Mouse (Mus musculus): Measurements from ENCODE around the gene Wipi2. TPM values are rescaled to one million over a fixed set of nuclear protein-coding genes. Genes with fewer than 3 reads are reported as not detected.

Gene Wipi2
- polyA plus RNA-seq, 1 experiment from 2014 or later: 60.4 TPM

DNA sequence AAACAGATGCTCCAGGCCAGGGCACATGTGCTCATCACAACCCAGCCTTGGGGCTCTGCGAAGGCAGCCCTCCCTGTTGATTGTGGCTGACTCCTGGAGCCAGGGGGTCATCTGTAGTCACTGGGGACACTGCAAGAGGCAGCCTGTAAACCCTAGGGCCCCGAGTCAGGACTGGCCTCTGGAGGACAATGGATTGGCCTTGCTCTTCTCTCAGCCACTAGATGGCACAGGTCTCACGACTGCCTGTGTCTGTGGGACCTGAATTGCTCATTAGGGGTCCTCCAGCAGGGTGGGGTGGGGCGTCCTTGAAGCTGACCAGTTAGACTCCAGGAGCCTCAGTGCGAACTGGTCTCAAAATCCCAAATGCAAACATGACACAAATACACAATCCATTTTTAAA, 45.6 kb downstream of the Wipi2 start:
- Histone ChIP-seq H3K4me2 (no peak overlapping the region), H3K27ac (no peak overlapping the region), H3K4me3 (replicated peaks) (no peak overlapping the region), H3K9me3 (no peaks in the 10 kb centered on the region), H3K9ac (no peak overlapping the region), H3K27me3 (no peaks in the 10 kb centered on the region), H3K4me1 (no peaks in the 10 kb centered on the region; the same call in 1 of the 2 replicates), H3K36me3 (replicated peaks) (peaks cover 34% of the 10 kb centered on the region)
- WGBS: 24% methylated on average over 5 of the region's 5 CpGs
- ATAC-seq (ENCODE audit: low FRiP score): peak; percentile 44; the same call in 1 of the 2 replicates

DNA sequence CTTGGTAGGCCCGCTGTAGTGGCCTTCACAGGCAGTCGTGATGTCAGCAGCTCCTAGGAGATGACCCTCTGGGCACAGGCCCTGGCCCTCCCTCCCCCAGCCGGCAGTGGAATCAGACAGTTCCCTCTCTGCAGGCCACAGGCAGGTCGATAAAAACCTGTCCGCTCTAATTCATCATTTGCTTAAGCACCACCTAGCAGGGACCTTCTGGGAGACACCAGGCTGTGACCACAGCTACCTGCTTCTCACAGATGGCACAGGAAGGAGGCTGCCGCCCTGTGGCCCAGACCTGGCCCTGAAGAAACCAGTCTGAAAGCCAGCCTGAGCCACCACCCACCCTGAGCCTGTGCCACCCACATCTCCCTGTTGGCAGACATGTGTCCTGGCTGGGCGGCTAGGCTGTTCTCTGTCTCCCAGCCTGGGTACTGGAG, 50.7 kb downstream of the Wipi2 start:
- Histone ChIP-seq H3K27me3 (no peaks in the 10 kb centered on the region), H3K4me3 (replicated peaks) (no peak overlapping the region), H3K27ac (no peak overlapping the region), H3K4me2 (no peak overlapping the region), H3K9ac (no peak overlapping the region), H3K9me3 (peaks cover 3% of the 10 kb centered on the region; the same call in 1 of the 2 replicates), H3K4me1 (no peaks in the 10 kb centered on the region; the same call in 1 of the 2 replicates), H3K36me3 (replicated peaks) (no peaks in the 10 kb centered on the region)
- WGBS: 74% methylated on average over 7 of the region's 7 CpGs
- ATAC-seq (ENCODE audit: low FRiP score): no peak

GRCm38 (mm10) chr5:142679065-142679464, 51.6 kb downstream of the Wipi2 start:
- H3K4me2 ChIP-seq: no peak overlapping the region
- H3K27me3 ChIP-seq: no peaks in the 10 kb centered on the region
- no peak for ATAC-seq (ENCODE audit: low FRiP score)
- H3K9ac ChIP-seq: no peak overlapping the region
- H3K9me3 ChIP-seq: peaks cover 3% of the 10 kb centered on the region; the same call in 1 of the 2 replicates
- H3K27ac ChIP-seq: no peak overlapping the region
- no peaks in the 10 kb centered on the region for H3K36me3 ChIP-seq (replicated peaks)
- no peaks in the 10 kb centered on the region; the same call in 1 of the 2 replicates for H3K4me1 ChIP-seq
- no peak overlapping the region for H3K4me3 ChIP-seq (replicated peaks)
- WGBS: 92% methylated on average over 1 of the region's 1 CpGs

GRCm38 (mm10) chr5:142681911-142682310, 54.4 kb downstream of the Wipi2 start:
- Histone ChIP-seq H3K4me2 (no peak overlapping the region), H3K4me3 (replicated peaks) (no peak overlapping the region), H3K9ac (no peak overlapping the region), H3K27ac (no peak overlapping the region), H3K4me1 (no peaks in the 10 kb centered on the region; the same call in 1 of the 2 replicates), H3K27me3 (no peaks in the 10 kb centered on the region), H3K36me3 (replicated peaks) (no peaks in the 10 kb centered on the region), H3K9me3 (peaks cover 3% of the 10 kb centered on the region; the same call in 1 of the 2 replicates)
- ATAC-seq (ENCODE audit: low FRiP score): no peak
- 83% methylated on average over 3 of the region's 3 CpGs for WGBS

- ATAC-seq (ENCODE audit: low FRiP score): no peak
- no peak overlapping the region for H3K4me3 ChIP-seq (replicated peaks)
- H3K9me3 ChIP-seq: peaks cover 3% of the 10 kb centered on the region; the same call in 1 of the 2 replicates
- 88% methylated on average over 5 of the region's 5 CpGs for WGBS
- no peak overlapping the region for H3K9ac ChIP-seq
- H3K27ac ChIP-seq: no peak overlapping the region
- no peaks in the 10 kb centered on the region; the same call in 1 of the 2 replicates for H3K4me1 ChIP-seq
- H3K36me3 ChIP-seq (replicated peaks): no peaks in the 10 kb centered on the region
- no peaks in the 10 kb centered on the region for H3K27me3 ChIP-seq
- H3K4me2 ChIP-seq: no peak overlapping the region
Observed at GRCm38 (mm10) chr5:142682529-142682928, 55.0 kb downstream of the Wipi2 start.

- H3K4me1 ChIP-seq: peaks cover 16% of the 10 kb centered on the region
- no peaks in the 10 kb centered on the region for H3K9me3 ChIP-seq
- H3K27ac ChIP-seq: no peak overlapping the region
- ATAC-seq (ENCODE audit: low FRiP score): no peak
- H3K4me2 ChIP-seq: no peak overlapping the region
- 27% methylated on average over 6 of the region's 6 CpGs for WGBS
- no peak overlapping the region for H3K4me3 ChIP-seq (replicated peaks)
- H3K36me3 ChIP-seq (replicated peaks): no peaks in the 10 kb centered on the region
- H3K27me3 ChIP-seq: no peaks in the 10 kb centered on the region
- H3K9ac ChIP-seq: no peak overlapping the region
Observed at GRCm38 (mm10) chr5:142688866-142689265, 61.4 kb downstream of the Wipi2 start.

DNA sequence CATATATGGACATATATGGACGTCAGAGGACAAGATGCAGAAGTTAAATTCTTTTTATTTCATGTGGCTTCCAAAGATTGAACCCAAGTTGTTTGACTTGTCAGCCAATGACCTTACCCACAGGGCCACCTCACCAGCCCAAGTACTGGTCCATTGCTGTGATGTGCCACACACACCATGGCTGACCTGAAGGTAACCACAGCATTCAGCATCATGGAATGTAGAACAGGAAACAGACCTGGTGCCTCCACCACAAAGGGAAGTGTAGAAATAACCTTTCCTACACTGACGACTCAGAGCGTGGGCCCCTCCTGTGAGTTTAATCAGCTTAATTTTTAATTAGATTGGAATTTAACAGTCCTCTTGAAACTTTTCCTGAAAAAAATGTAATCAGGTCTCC, 62.8 kb downstream of the Wipi2 start:
- no peak overlapping the region for H3K4me3 ChIP-seq (replicated peaks)
- no peak for ATAC-seq (ENCODE audit: low FRiP score)
- no peak overlapping the region for H3K4me2 ChIP-seq
- H3K9me3 ChIP-seq: no peaks in the 10 kb centered on the region
- no peaks in the 10 kb centered on the region for H3K36me3 ChIP-seq (replicated peaks)
- H3K27ac ChIP-seq: no peak overlapping the region
- peaks cover 16% of the 10 kb centered on the region for H3K4me1 ChIP-seq
- 0 out of 2 replicates have a peak, but pooled peaks cover 3% of the 10 kb centered on the region for H3K27me3 ChIP-seq
- no peak overlapping the region for H3K9ac ChIP-seq
- WGBS: 77% methylated on average over 3 of the region's 3 CpGs

- 0 out of 2 replicates have a peak, but pooled peaks cover 3% of the 10 kb centered on the region for H3K27me3 ChIP-seq
- no peaks in the 10 kb centered on the region for H3K36me3 ChIP-seq (replicated peaks)
- no peak within 1 kb of the TSS for H3K4me2 ChIP-seq
- WGBS: 73% methylated on average over 14 of the region's 14 CpGs
- no peak within 1 kb of the TSS for H3K9ac ChIP-seq
- H3K4me1 ChIP-seq: peaks cover 16% of the 10 kb centered on the region
- 0 out of 2 replicates have a peak within 1 kb of the TSS, but pooled peaks have one; percentile 19 for H3K27ac ChIP-seq
- H3K9me3 ChIP-seq: no peaks in the 10 kb centered on the region
- H3K4me3 ChIP-seq (replicated peaks): no peak within 1 kb of the TSS
- ATAC-seq (ENCODE audit: low FRiP score): no peak
Observed at GRCm38 (mm10) chr5:142692248-142692647, 64.8 kb downstream of the Wipi2 start, which contains the start of gene Slc29a4. Gene Slc29a4, plus strand, starts transcription at chr5:142692512.

DNA sequence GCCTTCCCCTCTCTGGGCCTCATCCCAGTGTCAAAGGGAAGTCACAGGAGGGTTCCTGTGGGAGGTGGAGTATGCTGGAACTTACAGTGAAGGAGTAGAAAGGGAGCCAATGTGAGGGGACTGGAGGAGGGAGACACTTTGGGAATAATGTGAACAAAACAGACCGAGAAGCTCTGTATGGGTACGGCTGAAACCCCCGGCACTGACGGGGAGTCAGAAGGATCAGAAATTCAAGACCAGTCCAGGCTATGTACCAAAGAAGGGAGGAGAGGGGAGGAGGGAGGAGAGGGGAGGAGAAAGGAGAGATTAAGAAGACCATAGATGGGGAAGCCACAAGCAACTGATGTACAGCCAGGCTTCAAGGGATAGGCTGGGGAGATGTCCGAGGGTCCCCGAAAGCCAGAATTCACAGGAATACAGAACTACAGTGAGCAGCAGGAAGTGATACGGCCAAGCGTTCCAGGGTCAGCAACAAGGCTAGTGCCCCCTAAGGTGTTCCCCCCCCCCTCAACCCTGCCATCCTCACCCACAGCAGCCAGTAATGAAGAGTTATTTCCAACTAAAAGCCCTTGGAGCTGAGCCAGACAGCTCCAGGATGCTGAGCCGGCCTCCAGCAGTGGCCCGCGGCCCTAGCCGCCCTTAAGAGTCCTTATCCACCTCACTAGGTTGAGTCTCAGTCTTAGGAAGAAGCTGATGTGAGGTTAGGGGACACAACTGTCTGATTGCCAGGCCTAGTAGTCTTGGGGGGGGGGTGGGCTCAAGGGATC, 65.7 kb downstream of the Wipi2 start:
- peaks cover 3% of the 10 kb centered on the region; the same call in 1 of the 2 replicates for H3K27me3 ChIP-seq
- H3K9ac ChIP-seq: no peak overlapping the region
- 71% methylated on average over 12 of the region's 12 CpGs for WGBS
- no peaks in the 10 kb centered on the region for H3K9me3 ChIP-seq
- H3K4me2 ChIP-seq: no peak overlapping the region
- no peak for ATAC-seq (ENCODE audit: low FRiP score)
- no peak overlapping the region for H3K27ac ChIP-seq
- H3K36me3 ChIP-seq (replicated peaks): no peaks in the 10 kb centered on the region
- H3K4me1 ChIP-seq: peaks cover 16% of the 10 kb centered on the region
- no peak overlapping the region for H3K4me3 ChIP-seq (replicated peaks)

DNA sequence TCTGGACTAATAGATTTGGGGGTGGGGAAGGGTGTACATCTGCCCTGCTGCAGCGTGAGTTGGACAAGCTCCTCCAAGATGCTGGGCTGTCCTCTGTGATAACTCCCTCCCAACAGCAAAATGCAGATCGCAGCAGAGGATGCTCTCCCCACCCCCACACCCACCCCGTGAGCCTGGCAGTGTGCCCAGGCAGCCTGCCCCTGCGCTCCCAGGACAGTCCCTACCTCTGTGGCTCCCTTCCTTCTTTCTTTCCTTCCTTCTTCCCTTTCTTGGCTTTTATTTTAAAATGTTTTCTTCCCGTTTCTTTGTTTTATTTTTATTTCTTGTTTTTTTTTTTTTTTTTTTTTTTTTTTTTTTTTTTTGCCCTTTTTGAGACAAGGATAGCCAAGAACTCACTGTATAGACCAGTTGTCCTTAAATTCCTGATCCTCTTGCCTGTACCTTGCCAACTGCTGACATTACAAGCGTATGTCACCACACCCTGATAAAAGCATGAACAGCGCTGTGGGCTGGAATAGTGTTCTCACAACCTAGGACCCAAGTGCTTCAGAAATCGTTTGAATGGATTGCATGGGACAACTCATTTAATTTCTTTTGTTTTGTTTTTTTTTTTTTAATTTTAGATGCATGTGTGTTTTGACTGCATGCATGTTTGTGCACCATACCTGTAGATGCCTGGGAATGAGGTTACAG, 66.4 kb downstream of the Wipi2 start:
- ATAC-seq (ENCODE audit: low FRiP score): no peak
- Histone ChIP-seq H3K9ac (no peak overlapping the region), H3K4me1 (peaks cover 14% of the 10 kb centered on the region), H3K36me3 (replicated peaks) (no peaks in the 10 kb centered on the region), H3K4me2 (no peak overlapping the region), H3K9me3 (no peaks in the 10 kb centered on the region), H3K27me3 (peaks cover 8% of the 10 kb centered on the region; the same call in 1 of the 2 replicates), H3K4me3 (replicated peaks) (no peak overlapping the region), H3K27ac (no peak overlapping the region)
- 62% methylated on average over 8 of the region's 8 CpGs for WGBS

DNA sequence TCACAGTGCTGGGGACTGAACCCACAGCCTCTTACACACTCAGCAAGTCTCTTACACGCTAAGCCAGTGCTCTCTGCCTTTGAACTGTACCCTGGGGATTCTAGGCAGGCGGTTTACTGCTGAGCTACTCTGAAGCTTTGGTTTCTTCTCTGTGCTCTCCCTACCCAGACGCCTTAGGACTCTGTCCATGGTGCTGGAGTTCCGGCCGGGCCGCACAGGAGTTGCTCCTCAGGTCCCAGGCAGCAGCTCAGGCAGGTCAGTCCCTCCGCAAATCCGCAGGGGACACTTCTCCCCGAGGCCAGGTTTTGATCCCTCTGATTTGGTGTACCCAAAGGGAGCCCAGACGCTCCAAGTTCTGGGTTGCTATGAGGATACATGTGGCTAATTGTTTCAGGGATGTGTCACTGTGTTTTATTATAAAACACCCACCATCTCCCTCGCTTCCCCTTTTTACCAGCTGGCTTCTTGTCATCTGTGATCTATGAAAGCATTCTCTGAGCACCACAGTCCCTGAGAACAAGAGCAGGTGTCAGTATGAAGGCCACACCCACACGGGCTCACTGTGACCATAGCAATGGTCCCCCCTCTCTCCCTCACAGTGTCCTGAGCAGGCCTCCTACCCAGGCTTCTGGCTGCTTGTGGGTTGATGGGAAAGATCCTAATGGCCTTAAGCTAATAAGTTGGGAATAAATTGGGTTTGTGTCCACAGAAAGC, 67.3 kb downstream of the Wipi2 start:
- Histone ChIP-seq H3K4me3 (replicated peaks) (no peak overlapping the region), H3K36me3 (replicated peaks) (no peaks in the 10 kb centered on the region), H3K4me1 (peaks cover 10% of the 10 kb centered on the region), H3K9ac (no peak overlapping the region), H3K27me3 (peaks cover 8% of the 10 kb centered on the region), H3K27ac (no peak overlapping the region), H3K9me3 (no peaks in the 10 kb centered on the region), H3K4me2 (no peak overlapping the region)
- WGBS: 13% methylated on average over 12 of the region's 12 CpGs
- ATAC-seq (ENCODE audit: low FRiP score): no peak

GRCm38 (mm10) chr5:142696258-142696657, 68.8 kb downstream of the Wipi2 start:
- Histone ChIP-seq H3K4me1 (peaks cover 10% of the 10 kb centered on the region), H3K4me3 (replicated peaks) (no peak overlapping the region), H3K27ac (no peak overlapping the region), H3K4me2 (no peak overlapping the region), H3K9ac (no peak overlapping the region), H3K27me3 (peaks cover 20% of the 10 kb centered on the region), H3K9me3 (no peaks in the 10 kb centered on the region), H3K36me3 (replicated peaks) (no peaks in the 10 kb centered on the region)
- no peak for ATAC-seq (ENCODE audit: low FRiP score)
- WGBS: 22% methylated on average over 6 of the region's 6 CpGs
